11 mouse cellular contexts compared by ENCODE assay signal in genomic region chr6:115044709-115045108, GRCm38 (mm10). TPM values are rescaled to one million over a fixed set of nuclear protein-coding genes. Genes with fewer than 3 reads are reported as not detected.
DNase-seq lines count a peak whose midpoint lies in the region; ATAC-seq and TF ChIP-seq lines count a peak whose summit lies in the region.
"Had no signal": no experiment of that assay in that cellular context is flagged by ENCODE, and none has a peak within 500 bp of the region (broad histone marks: within the 10 kb centered on the region; RNA-seq: fewer than 3 reads in every experiment).

No protein-coding gene starts in this region.

- peak; percentile 51 for DNase-seq in 3T3-L1 (ENCODE audit: low read depth, low spot score)
- peak; percentile 42 for DNase-seq in embryo, embryonic 10.5 days (ENCODE audit: low spot score)
- no peak for DNase-seq in frontal cortex, postnatal 10 days (ENCODE audit: low spot score in 2 of 2)
- no peak for DNase-seq in cerebellum, postnatal 4 days (ENCODE audit: low spot score in 2 of 2)
- no peak for DNase-seq in gastrocnemius, adult 8-10 months (ENCODE audit: low spot score in 2 of 2)
- DNase-seq: cerebellum, adult 8-10 months; heart, postnatal 10 days; liver, embryonic 13.5 days had no signal

- 65% methylated on average over 1 of the region's 1 CpGs for WGBS in intestine, postnatal 0 days
- 68% methylated on average over 1 of the region's 1 CpGs for WGBS in intestine, embryonic 15.5 days

- H3K27me3 ChIP-seq in intestine, postnatal 0 days (replicated peaks; ENCODE audit: control insufficient read depth, insufficient read depth, low read length) = no peaks in the 10 kb centered on the region; the same call in 1 of the 2 replicates
- no peaks in the 10 kb centered on the region for H3K27me3 ChIP-seq in intestine, embryonic 15.5 days (replicated peaks)
- H3K27me3 ChIP-seq: liver, embryonic 13.5 days had no signal

- no peak for ATAC-seq in intestine, postnatal 0 days
- ATAC-seq in intestine, embryonic 15.5 days = no peak
- ATAC-seq in CD4-positive, CD25-positive, alpha-beta regulatory T cell, adult 4 months = peak; percentile 41

- TF ChIP-seq CTCF in intestine, postnatal 0 days (IDR thresholded peaks at IDR 0.05; ENCODE audit: low read depth) = peak; percentile 67

- H3K9ac ChIP-seq in intestine, postnatal 0 days (ENCODE audit: low read depth, low read length) = no peak overlapping the region
- H3K9ac ChIP-seq in intestine, embryonic 15.5 days = no peak overlapping the region
- H3K9ac ChIP-seq: liver, embryonic 13.5 days had no signal

- no peak overlapping the region for H3K27ac ChIP-seq in intestine, postnatal 0 days (ENCODE audit: low read depth, low read length)
- no peak overlapping the region for H3K27ac ChIP-seq in intestine, embryonic 15.5 days
- H3K27ac ChIP-seq: liver, embryonic 13.5 days had no signal

- H3K4me2 ChIP-seq in intestine, postnatal 0 days (replicated peaks; ENCODE audit: low read depth) = no peak overlapping the region
- no peak overlapping the region for H3K4me2 ChIP-seq in intestine, embryonic 15.5 days (replicated peaks)
- H3K4me2 ChIP-seq: liver, embryonic 13.5 days had no signal

- no peak overlapping the region for H3K4me3 ChIP-seq in intestine, postnatal 0 days (ENCODE audit: low read depth, low read length)
- no peak overlapping the region for H3K4me3 ChIP-seq in intestine, embryonic 15.5 days (replicated peaks)
- H3K4me3 ChIP-seq: liver, embryonic 13.5 days had no signal

- H3K9me3 ChIP-seq in intestine, postnatal 0 days (ENCODE audit: control insufficient read depth) = no peaks in the 10 kb centered on the region
- H3K9me3 ChIP-seq in intestine, embryonic 15.5 days = no peaks in the 10 kb centered on the region
- H3K9me3 ChIP-seq: liver, embryonic 13.5 days had no signal

- 0 out of 2 replicates have a peak, but pooled peaks cover 4% of the 10 kb centered on the region for H3K4me1 ChIP-seq in intestine, postnatal 0 days (replicated peaks; ENCODE audit: control insufficient read depth, insufficient read depth, low read length)
- H3K4me1 ChIP-seq in intestine, embryonic 15.5 days (replicated peaks) = peaks cover 4% of the 10 kb centered on the region
- H3K4me1 ChIP-seq: liver, embryonic 13.5 days had no signal

- H3K36me3 ChIP-seq in intestine, postnatal 0 days (ENCODE audit: control insufficient read depth, insufficient read depth) = no peaks in the 10 kb centered on the region
- no peaks in the 10 kb centered on the region for H3K36me3 ChIP-seq in intestine, embryonic 15.5 days
- H3K36me3 ChIP-seq: liver, embryonic 13.5 days had no signal

RNA-seq across cellular contexts. Expression of gene Tamm41, which starts 7.0 kb away (rescaled TPM):
- 42.6 and 43.8 TPM in 2 replicates for polyA plus RNA-seq in intestine, postnatal 0 days (2015; fragmentation: Nextera tagmentation; extraction: Ambion mirVana)
- polyA plus RNA-seq in intestine, embryonic 15.5 days (2015; fragmentation: Nextera tagmentation; extraction: Ambion mirVana) = 60.1 and 61.6 TPM in 2 replicates
- 10 to 100 TPM; 32.4 to 33.0 TPM for polyA plus RNA-seq in CD4-positive, CD25-positive, alpha-beta regulatory T cell, adult 4 months (2017; shearing (Covaris generic))
- 1 to 10 TPM; 6.8 to 8.8 (median 7.6) TPM for total RNA-seq in gastrocnemius, adult 8-10 months (2022)

Comparison
In these comparisons a context has a peak if more than half of its experiments do, and no peak if none do; other contexts are left out.
1. DNase-seq: peak in 3T3-L1 (single experiment) and embryo, embryonic 10.5 days (single experiment); none in frontal cortex, postnatal 10 days (0 of 2), cerebellum, postnatal 4 days (0 of 2) and gastrocnemius, adult 8-10 months (0 of 2).